Mouse (Mus musculus): ENCODE measurements around the gene Btrc. TPM values are rescaled to one million over a fixed set of nuclear protein-coding genes. Genes with fewer than 3 reads are reported as not detected.
A peak's percentile ranks its signal among the peaks of the same experiment; 100 is the strongest.

The Btrc gene
- polyA plus RNA-seq, 1 experiment = 6.4 TPM

DNA sequence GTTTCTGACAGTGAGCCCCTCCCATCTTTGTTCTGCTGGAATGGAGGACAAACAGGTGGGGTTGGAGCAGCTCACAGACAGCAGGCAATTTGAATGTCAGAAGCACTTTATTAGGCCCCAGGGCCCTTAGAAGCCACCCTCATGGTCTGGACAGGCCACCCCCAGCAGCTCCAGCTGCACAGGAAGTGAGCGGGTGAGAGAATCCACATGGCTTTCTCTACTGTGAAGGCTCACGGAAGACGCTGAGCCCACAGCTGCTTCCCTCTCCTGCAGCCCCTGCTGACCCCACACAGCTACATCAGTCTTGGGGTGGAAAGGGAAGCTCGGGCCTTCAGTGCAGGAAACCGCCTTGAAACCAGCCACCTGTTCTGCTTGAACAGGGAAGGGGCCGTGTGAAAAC, 188.7 kb downstream of the Btrc start:
- WGBS = 64% methylated on average over 6 of the region's 6 CpGs
- DNase-seq (ENCODE audit: low read depth, low spot score) = no peak

DNA sequence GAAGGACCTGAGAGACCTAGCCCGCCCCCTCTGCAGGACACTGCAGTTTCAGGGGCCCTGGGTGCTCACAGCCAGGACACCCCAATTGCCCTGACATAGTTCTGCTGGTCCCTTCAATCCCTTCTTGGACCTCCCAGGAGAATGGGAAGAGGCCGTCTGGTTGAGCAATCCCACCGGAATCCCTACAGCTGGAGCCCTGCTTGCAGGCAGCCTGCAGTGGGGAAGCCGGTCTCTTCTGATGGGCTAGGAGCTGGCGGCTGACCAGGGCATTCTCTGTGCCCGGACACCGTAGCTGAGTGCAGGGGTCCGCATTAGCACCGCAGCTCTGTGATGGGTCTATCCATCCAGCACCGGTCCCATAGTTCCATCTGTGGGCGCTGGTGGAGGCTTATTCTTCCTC, 190.6 kb downstream of the Btrc start:
- 88% methylated on average over 11 of the region's 11 CpGs for WGBS
- no peak for DNase-seq (ENCODE audit: low read depth, low spot score)

DNA sequence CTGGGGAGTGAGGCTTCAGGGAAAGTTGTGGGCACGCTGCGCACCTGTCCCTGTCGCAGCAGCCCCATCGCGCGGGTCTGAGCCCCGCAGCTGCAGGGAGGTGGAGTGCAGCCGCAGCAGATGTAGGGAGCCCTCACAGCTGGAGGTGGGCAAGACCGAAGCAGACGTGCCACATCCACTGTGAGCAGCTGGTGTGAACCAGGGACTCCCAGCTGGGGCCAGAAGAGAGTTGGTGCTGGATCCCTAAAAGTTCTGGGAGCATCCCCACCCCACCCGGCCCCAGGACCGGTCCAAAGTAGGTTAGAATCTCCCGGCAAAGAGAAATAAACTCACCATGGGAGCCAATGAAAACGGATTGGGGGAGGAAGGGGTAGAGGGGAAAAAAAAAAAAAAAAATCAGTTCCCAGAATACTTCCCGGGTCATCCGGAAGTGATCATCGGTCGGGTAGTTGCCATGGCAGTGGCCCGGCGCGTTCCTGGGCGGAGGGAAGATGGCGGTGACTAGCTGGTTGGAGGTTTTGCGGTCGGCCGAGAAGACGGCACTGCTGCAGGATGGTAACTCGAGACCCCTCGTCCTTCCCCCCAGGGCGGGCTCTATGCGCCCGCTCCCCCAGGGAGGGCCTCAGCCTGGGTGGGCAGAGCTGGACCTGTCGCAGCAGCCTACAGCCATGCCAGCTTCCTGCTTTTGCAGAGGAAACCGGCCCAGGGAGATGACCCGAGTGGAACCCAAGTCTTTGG, 196.8 kb downstream of the Btrc start, which contains the start of the genes Poll and Gm17018:
TSS of gene Poll (minus strand) at position 379 of the 738 bp plus-strand sequence.
TSS of gene Gm17018 (plus strand) at position 463 of the 738 bp plus-strand sequence.
- peak; percentile 43 for DNase-seq (ENCODE audit: low read depth, low spot score)
- WGBS = under 1% methylated on average over 35 of the region's 35 CpGs

DNA sequence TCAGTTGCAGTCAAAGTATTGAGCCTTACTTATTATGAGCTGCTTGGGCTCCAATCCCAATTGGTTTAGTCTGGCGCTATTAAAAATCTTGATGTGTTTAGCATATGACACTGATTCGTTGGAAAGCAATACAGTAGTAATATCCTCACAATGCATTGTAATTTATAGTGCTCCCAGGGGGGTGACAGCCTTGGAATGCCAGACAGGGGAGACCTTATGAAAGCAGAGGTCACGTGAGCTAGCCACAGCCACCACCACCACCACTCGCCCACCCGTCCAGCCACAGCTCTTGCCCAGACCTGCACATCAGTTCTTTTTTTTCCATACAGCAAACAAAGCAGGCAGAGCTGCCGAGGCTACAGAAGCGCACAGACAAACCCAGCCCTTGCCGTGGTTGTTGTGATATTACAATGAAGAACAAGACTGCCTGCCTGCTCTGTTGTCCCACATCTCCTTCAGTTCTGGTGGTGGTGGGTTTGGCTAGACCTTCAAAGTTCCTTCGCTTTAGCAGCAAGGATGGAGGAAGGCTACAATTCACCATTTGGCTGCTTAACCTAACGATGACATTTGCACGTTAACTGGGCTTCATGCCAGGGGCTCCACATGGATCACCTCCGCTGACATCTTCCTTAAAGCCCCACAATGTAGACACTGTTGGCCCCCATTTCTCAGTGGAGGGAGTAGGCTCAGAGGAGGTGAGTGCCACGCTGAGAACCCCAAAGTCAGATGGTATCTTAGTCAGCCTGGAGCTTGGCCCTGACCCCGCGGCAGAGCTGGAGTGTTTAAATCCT, 202.6 kb downstream of the Btrc start:
- WGBS = 79% methylated on average over 15 of the region's 15 CpGs
- no peak for DNase-seq (ENCODE audit: low read depth, low spot score)

DNA sequence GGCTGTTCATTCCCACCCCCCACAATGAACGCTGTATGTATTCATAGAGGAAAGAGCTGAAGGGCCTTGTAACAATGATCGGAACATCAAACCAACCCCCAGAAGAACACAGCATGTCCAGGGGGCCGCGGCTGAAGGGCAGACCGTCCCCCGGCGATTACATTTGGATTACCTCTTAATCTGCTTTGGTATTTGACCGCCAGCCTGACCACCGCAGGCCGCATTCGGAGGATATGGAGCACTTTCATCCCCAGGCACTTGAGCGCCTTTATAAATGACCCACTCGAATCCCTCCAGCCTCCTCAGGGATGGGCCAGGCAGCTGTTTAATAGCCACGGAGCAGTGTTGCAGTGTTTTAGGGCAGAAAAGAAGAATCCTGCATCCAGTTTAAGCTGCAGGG, 203.8 kb downstream of the Btrc start:
- WGBS = 73% methylated on average over 14 of the region's 14 CpGs
- no peak for DNase-seq (ENCODE audit: low read depth, low spot score)

DNA sequence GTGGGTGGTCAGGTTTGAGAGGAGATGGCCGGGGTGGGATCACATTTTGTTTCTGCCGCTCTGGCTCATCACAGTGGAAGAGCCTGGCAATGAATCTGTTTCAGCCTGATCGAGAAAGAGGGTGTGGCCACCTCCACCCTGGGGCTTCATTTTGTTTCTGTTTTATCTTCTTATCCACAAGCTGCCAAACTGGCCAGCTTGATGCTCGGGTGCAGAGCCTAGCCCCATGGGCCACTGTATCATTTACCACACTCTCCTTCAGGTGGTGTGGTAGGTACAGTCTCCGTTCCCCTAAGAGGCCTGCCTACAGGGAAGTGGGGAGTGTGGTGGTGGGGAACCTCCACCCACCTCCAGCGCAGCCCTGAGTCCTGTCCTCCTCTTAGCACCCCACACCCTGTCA, 209.5 kb downstream of the Btrc start:
- no peak for DNase-seq (ENCODE audit: low read depth, low spot score)
- WGBS = 83% methylated on average over 6 of the region's 6 CpGs

DNA sequence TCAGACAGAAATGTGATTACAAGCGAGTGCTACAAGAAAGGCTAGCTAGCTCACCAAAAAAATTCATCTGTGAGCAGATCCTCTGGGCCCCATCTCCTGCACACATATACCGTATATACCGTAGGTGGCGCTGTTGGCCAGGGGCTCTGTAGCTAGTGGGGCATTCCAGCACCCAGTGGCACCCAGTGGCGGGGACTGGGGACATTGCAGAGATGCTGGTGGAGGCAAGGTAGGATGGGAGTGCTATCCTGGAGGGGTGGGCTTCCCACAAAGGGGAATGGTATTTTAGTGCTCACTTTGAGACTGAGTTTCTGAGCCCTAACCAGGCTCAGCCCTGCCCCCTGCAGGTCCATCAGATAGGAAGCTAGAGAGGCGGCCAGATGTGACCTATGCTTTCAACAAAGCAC, 210.3 kb downstream of the Btrc start:
- WGBS = 27% methylated on average over 6 of the region's 6 CpGs
- no peak for DNase-seq (ENCODE audit: low read depth, low spot score)

DNA sequence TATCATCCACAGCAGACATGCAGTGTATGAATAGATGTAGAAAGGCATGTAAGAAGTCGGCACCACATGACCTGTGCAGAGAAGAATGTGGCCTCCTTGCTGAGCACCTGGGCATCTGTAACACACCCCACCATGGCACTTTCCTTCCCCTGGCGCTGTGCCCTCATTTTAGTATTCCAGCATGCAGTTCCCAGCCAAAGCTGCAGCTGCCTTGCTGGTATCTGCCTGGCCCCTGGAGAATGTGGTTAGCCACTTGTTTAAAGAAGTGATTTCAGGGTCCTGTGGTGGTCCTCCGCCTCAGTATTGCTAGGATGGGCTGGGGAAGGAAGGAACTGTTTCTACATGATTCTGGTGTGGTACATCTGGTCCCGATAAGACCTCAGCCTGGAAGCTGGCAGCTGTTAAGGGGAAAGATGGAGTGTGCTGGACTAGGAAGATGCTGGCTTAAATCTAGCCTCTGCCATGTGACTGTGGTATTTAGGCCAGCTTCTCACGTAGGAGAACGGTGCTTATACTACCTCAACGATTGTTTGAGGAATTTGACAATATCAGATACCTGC, 210.9 kb downstream of the Btrc start:
- WGBS = 52% methylated on average over 7 of the region's 7 CpGs
- DNase-seq (ENCODE audit: low read depth, low spot score) = no peak

DNA sequence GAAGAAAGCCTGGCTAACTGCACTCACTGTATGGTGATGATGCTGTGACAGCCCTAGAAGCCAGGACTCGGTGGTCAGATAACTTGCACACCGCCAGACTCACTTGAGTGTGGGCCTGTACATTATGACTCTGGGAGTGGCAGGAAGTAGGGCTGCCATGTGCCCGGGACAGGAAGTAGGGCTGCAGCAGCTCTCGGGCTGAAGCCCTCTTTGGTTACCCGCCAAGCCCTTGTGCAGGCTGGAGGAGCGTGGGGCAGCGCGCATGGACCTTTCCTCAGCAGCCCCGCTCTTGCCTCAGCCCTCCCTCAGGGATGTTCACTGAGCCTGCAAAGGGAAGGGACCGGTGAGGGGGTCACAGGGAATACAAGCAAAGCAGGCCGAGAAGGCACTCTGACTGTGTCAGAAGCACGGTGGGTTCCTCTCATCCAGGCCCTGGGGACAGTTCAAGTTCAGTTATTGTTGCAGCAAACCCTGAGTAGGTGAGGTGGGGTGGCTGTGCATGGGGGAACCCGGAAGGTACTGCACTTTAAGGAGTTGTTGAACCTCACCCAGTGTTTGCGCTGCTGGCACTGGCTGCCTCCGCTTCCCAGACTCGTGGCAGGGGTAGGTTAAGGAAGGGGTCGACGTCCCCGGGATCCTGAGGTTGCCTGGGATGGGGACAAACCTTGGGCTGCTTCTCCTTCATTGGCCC, 211.6 kb downstream of the Btrc start:
- DNase-seq (ENCODE audit: low read depth, low spot score) = no peak
- WGBS = 31% methylated on average over 19 of the region's 19 CpGs

DNA sequence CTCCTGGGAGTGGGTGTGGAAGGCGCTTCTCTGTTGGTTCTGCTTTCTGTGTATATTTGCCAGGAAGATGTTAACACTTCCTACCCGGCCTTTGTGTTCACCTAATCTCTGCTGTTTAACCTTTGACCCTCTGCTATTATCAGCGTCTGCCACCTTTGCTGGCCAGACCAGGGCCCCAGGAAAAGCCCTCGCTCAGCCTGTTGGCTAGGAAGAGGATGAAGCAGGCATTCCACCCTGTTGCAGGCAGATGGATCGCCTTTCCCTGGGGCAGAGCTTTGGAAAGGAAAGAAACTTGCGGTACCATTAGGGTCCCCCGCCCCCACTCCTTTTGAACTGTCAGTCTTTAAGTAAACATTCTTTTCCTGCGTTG, 212.1 kb downstream of the Btrc start:
- 23% methylated on average over 8 of the region's 8 CpGs for WGBS
- no peak for DNase-seq (ENCODE audit: low read depth, low spot score)

DNA sequence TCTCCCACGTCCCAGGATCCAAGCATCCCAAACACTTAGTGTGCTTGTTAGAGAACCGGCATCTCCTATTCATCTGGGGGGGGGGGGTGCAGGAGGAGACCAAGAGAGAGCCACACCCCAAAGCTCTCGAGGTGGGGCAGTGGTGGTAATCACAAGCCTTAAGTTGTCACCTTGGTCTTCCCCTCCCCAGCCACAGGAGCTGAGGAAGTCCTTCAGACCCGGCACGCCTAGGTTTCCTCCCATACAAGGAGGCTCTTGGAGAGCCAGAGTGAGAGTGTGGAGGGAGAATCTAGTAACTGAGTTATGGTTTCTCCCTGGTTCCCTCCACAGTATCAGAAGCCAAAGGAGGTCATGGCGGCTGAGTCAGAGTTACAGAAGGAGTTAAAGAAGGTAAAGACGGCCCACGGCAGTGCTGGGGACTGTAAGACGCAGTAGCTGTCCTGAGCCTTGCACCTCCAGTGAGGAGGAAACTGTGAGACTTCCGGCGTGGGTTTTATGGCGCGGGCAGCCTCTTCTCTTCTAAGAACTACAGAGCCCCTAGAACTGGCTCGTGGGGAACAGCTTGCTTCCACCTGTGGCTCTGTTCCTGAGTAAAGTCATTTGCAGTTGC, 213.7 kb downstream of the Btrc start:
- no peak for DNase-seq (ENCODE audit: low read depth, low spot score)
- 70% methylated on average over 14 of the region's 14 CpGs for WGBS

DNA sequence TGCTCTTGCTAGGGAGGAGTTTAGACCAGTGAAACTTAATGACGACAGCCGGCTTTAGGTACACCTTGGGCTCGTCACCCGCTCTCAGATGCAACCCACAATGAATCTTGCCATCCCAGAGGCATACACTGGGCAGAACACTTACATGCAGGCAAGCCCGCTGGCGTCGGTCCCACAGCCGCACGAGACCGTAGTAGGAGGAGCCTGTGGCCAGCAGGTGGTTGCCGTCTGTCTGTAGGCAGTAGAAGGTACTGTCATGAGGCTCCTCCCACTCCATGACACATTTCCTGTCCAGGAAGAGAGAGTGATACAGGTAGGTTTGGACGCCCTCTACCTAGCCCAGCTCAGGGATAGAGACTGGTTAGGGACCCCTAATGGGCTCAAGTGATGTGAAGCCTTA, 215.4 kb downstream of the Btrc start:
- WGBS = 67% methylated on average over 12 of the region's 12 CpGs
- DNase-seq (ENCODE audit: low read depth, low spot score) = no peak

DNA sequence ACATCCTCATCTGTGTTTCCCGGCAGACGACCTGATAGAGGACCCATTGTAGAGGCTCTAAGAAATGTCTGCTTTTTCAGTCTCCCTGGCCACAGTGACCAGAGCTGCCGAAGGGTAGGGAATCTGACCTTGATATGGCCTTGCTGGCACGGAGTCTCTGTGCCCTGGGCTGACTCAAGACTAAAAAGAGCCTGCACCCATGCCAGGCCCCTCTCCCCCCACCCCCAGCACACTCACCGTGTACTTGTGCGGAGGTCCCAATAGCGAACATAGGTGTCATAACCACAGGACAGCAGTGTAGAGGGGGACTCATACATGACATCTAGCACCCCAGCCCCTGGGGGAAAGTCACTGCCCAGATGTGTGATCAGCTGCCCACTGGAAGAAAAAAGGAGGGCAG, 215.9 kb downstream of the Btrc start:
- DNase-seq (ENCODE audit: low read depth, low spot score) = no peak
- 93% methylated on average over 7 of the region's 7 CpGs for WGBS

Other genes with a start within 250 kb of the Btrc start
- not detected in 2 replicates for gene Tlx1, start 213.1 kb upstream of the Btrc start, polyA plus RNA-seq (2012; rRNA removed)
- not detected in 2 replicates for gene Lbx1, start 127.9 kb upstream of the Btrc start, polyA plus RNA-seq (2012; rRNA removed)
- gene Poll, start 196.8 kb downstream of the Btrc start, polyA plus RNA-seq (2012; rRNA removed) = 8.3 and 8.5 TPM in 2 replicates
- gene Gm17018, start 196.9 kb downstream of the Btrc start, polyA plus RNA-seq (2012; rRNA removed) = 10.9 and 11.6 TPM in 2 replicates

Measured in large intestine, adult 2 months (tissue).